Mouse (Mus musculus) spleen, adult 2 months (tissue): ENCODE measurements around the gene Gm21992. TPM values are rescaled to one million over a fixed set of nuclear protein-coding genes. Genes with fewer than 3 reads are reported as not detected.

Experiments
- DNase-seq, 2 experiments: peaks; one replicate each; pipeline versions ENCODE4 v3.0.0 to v3.0.0-alpha.2; 2012 to 2021; ENCODE audit warnings: low spot score in 2 of 2, low read depth in 1 of 2
- H3K27ac ChIP-seq: fragments of 200-500 bp; 2 replicates; pipeline ENCODE4 v1.5.1; 2012; ENCODE audit warnings: low read length, inconsistent platforms; ENCODE audit not compliant: insufficient read depth
- H3K27me3 ChIP-seq: fragments of 200-500 bp; 2 replicates; pipeline ENCODE4 v1.6.1; 2012; ENCODE audit warnings: mild to moderate bottlenecking, moderate library complexity, low read length, inconsistent platforms; ENCODE audit not compliant: control insufficient read depth, insufficient read depth
- H3K36me3 ChIP-seq: fragments of 200-500 bp; 2 replicates; pipeline ENCODE4 v1.6.1; 2012; ENCODE audit warnings: mild to moderate bottlenecking, low read length, inconsistent platforms; ENCODE audit not compliant: control insufficient read depth, insufficient read depth
- H3K4me1 ChIP-seq: fragments of 200-500 bp; 2 replicates; pipeline ENCODE4 v1.6.1; 2011; ENCODE audit warnings: inconsistent platforms; ENCODE audit not compliant: control insufficient read depth, insufficient read depth, insufficient read length
- H3K4me3 ChIP-seq: fragments of 200-500 bp; 2 replicates; pipeline ENCODE4 v1.5.1; 2011; ENCODE audit warnings: mild to moderate bottlenecking, inconsistent platforms; ENCODE audit not compliant: insufficient read depth, insufficient read length; ENCODE audit errors: extremely low read depth
- CTCF ChIP-seq: fragments of 200-500 bp; IDR thresholded peaks from 2 replicates; pipeline ENCODE4 v1.5.1; 2011; ENCODE audit warnings: mild to moderate bottlenecking, inconsistent platforms; ENCODE audit not compliant: insufficient read depth, insufficient read length, insufficient replicate concordance; ENCODE audit errors: extremely low read depth
- POLR2A ChIP-seq: fragments of 200-500 bp; IDR thresholded peaks from 2 replicates; pipeline ENCODE4 v1.6.1; 2011; ENCODE audit warnings: low read depth, low read length, inconsistent platforms
- WGBS: fragments of 180-500 bp; shearing (Covaris S2); methylation state at CpG from one replicate; pipeline ENCODE4 v1.1.7; 2018; 5-methylcytosine and 5-hydroxymethylcytosine counted together
- polyA plus RNA-seq: library from polyadenylated mRNA; depleted of rRNA; stranded (reverse); fragments of >200 nt; gene quantifications from 2 replicates; pipeline ENCODE4 v1.2.3, GENCODE M21; 2012

Gene Gm21992
- polyA plus RNA-seq, 1 experiment = 15.0 TPM

GRCm38 (mm10) chr19:4837049-4837448, 25.6 kb upstream of the Gm21992 start:
- 95% methylated on average over 6 of the region's 6 CpGs for WGBS
- H3K4me3 ChIP-seq = no peak overlapping the region
- DNase-seq = no peak
- H3K27ac ChIP-seq = no peak overlapping the region
- H3K27me3 ChIP-seq = no peaks in the 10 kb centered on the region
- TF ChIP-seq CTCF (no peak), POLR2A (no peak)
- H3K36me3 ChIP-seq = no peaks in the 10 kb centered on the region
- H3K4me1 ChIP-seq = peaks cover 3% of the 10 kb centered on the region; the same call in 1 of the 2 replicates

- no peaks in the 10 kb centered on the region for H3K36me3 ChIP-seq
- DNase-seq = no peak
- WGBS = 88% methylated on average over 2 of the region's 2 CpGs
- TF ChIP-seq CTCF (no peak), POLR2A (no peak)
- H3K4me1 ChIP-seq = peaks cover 3% of the 10 kb centered on the region; the same call in 1 of the 2 replicates
- H3K27me3 ChIP-seq = no peaks in the 10 kb centered on the region
- no peak overlapping the region for H3K4me3 ChIP-seq
- H3K27ac ChIP-seq = no peak overlapping the region
These were observed 24.7 kb upstream of the Gm21992 start for GRCm38 (mm10) chr19:4836096-4836495.

- Histone ChIP-seq H3K4me3 (no peak overlapping the region), H3K4me1 (peaks cover 3% of the 10 kb centered on the region; the same call in 1 of the 2 replicates), H3K27ac (no peak overlapping the region), H3K27me3 (no peaks in the 10 kb centered on the region), H3K36me3 (0 out of 2 replicates have a peak, but pooled peaks cover 2% of the 10 kb centered on the region)
- TF ChIP-seq POLR2A = no peak
- TF ChIP-seq CTCF = no peak
- no peak for DNase-seq
- WGBS = 92% methylated on average over 8 of the region's 8 CpGs
These were observed 22.6 kb upstream of the Gm21992 start for GRCm38 (mm10) chr19:4833977-4834376.

GRCm38 (mm10) chr19:4829156-4829555, 17.7 kb upstream of the Gm21992 start:
- H3K27me3 ChIP-seq = no peaks in the 10 kb centered on the region
- H3K36me3 ChIP-seq = 0 out of 2 replicates have a peak, but pooled peaks cover 3% of the 10 kb centered on the region
- H3K27ac ChIP-seq = no peak overlapping the region
- no peak for DNase-seq
- no peak overlapping the region for H3K4me3 ChIP-seq
- WGBS = 93% methylated on average over 7 of the region's 7 CpGs
- no peak for TF ChIP-seq CTCF
- no peaks in the 10 kb centered on the region for H3K4me1 ChIP-seq

- Histone ChIP-seq H3K4me3 (no peak overlapping the region), H3K4me1 (no peaks in the 10 kb centered on the region), H3K36me3 (0 out of 2 replicates have a peak, but pooled peaks cover 3% of the 10 kb centered on the region), H3K27ac (no peak overlapping the region), H3K27me3 (no peaks in the 10 kb centered on the region)
- DNase-seq = no peak
- TF ChIP-seq POLR2A (no peak), CTCF (no peak)
- WGBS = 90% methylated on average over 16 of the region's 16 CpGs
These were observed 17.2 kb upstream of the Gm21992 start for GRCm38 (mm10) chr19:4828444-4829114.

GRCm38 (mm10) chr19:4820678-4821303, 9.4 kb upstream of the Gm21992 start:
- no peak for DNase-seq
- no peaks in the 10 kb centered on the region for H3K27me3 ChIP-seq
- TF ChIP-seq POLR2A (no peak), CTCF (no peak)
- H3K4me3 ChIP-seq = no peak overlapping the region
- no peak overlapping the region for H3K27ac ChIP-seq
- WGBS = 79% methylated on average over 5 of the region's 5 CpGs
- no peaks in the 10 kb centered on the region for H3K4me1 ChIP-seq
- H3K36me3 ChIP-seq = 0 out of 2 replicates have a peak, but pooled peaks cover 1% of the 10 kb centered on the region

GRCm38 (mm10) chr19:4817182-4817835, 5.9 kb upstream of the Gm21992 start:
- 86% methylated on average over 1 of the region's 1 CpGs for WGBS
- Histone ChIP-seq H3K4me3 (no peak overlapping the region), H3K27me3 (no peaks in the 10 kb centered on the region), H3K36me3 (no peaks in the 10 kb centered on the region), H3K27ac (no peak overlapping the region), H3K4me1 (no peaks in the 10 kb centered on the region)
- TF ChIP-seq CTCF = no peak
- TF ChIP-seq POLR2A = no peak
- no peak for DNase-seq
